Mouse (Mus musculus): ENCODE results near the gene Slc35d2. TPM values are rescaled to one million over a fixed set of nuclear protein-coding genes. Genes with fewer than 3 reads are reported as not detected.
"Not testable (repeated sequence)": the region's sequence is repeated elsewhere in the genome, so short reads cannot be mapped to it uniquely, and the experiment has no call there.

The Slc35d2 gene
- polyA plus RNA-seq, 1 experiment from 2014 or later: 3.1 TPM

- no peak for DNase-seq (ENCODE audit: low spot score)
- Histone ChIP-seq H3K9me3 (ENCODE audit: control insufficient read depth, low read length) (no peaks in the 10 kb centered on the region), H3K4me1 (replicated peaks; ENCODE audit: control insufficient read depth, insufficient read depth, low read length) (no peaks in the 10 kb centered on the region), H3K9ac (ENCODE audit: low read length) (no peak overlapping the region), H3K36me3 (ENCODE audit: control insufficient read depth, insufficient read depth, low read length) (no peaks in the 10 kb centered on the region), H3K27ac (ENCODE audit: low read depth, low read length) (no peak overlapping the region), H3K4me3 (ENCODE audit: low read depth, low read length) (no peak overlapping the region), H3K27me3 (ENCODE audit: control insufficient read depth, insufficient read depth, low read length) (no peaks in the 10 kb centered on the region), H3K4me2 (ENCODE audit: low read depth, low read length, severe bottlenecking) (no peak overlapping the region)
- no peak for ATAC-seq (replicated peaks; ENCODE audit: low FRiP score)
- WGBS: 80% methylated on average over 5 of the region's 5 CpGs
Measured at GRCm38 (mm10) chr13:64060935-64061506, 68.1 kb downstream of the Slc35d2 start.

GRCm38 (mm10) chr13:64053959-64054358, 75.2 kb downstream of the Slc35d2 start:
- WGBS: 61% methylated on average over 1 of the region's 1 CpGs
- H3K4me1 ChIP-seq (replicated peaks; ENCODE audit: control insufficient read depth, insufficient read depth, low read length): no peaks in the 10 kb centered on the region
- H3K4me2 ChIP-seq (ENCODE audit: low read depth, low read length, severe bottlenecking): no peak overlapping the region
- H3K9ac ChIP-seq (ENCODE audit: low read length): no peak overlapping the region
- H3K36me3 ChIP-seq (ENCODE audit: control insufficient read depth, insufficient read depth, low read length): no peaks in the 10 kb centered on the region
- no peak overlapping the region for H3K27ac ChIP-seq (ENCODE audit: low read depth, low read length)
- no peaks in the 10 kb centered on the region; the same call in 1 of the 2 replicates for H3K9me3 ChIP-seq (ENCODE audit: control insufficient read depth, low read length)
- ATAC-seq (replicated peaks; ENCODE audit: low FRiP score): no peak
- H3K27me3 ChIP-seq (ENCODE audit: control insufficient read depth, insufficient read depth, low read length): no peaks in the 10 kb centered on the region
- no peak for DNase-seq (ENCODE audit: low spot score)
- no peak overlapping the region for H3K4me3 ChIP-seq (ENCODE audit: low read depth, low read length)

- not testable (repeated sequence) for H3K27ac ChIP-seq (ENCODE audit: low read depth, low read length); H3K27me3 ChIP-seq (ENCODE audit: control insufficient read depth, insufficient read depth, low read length); H3K4me3 ChIP-seq (ENCODE audit: low read depth, low read length); H3K4me2 ChIP-seq (ENCODE audit: low read depth, low read length, severe bottlenecking); DNase-seq (ENCODE audit: low spot score); ATAC-seq (replicated peaks; ENCODE audit: low FRiP score); H3K4me1 ChIP-seq (replicated peaks; ENCODE audit: control insufficient read depth, insufficient read depth, low read length); H3K9ac ChIP-seq (ENCODE audit: low read length); H3K36me3 ChIP-seq (ENCODE audit: control insufficient read depth, insufficient read depth, low read length); H3K9me3 ChIP-seq (ENCODE audit: control insufficient read depth, low read length)
- whole genome bisulfite sequencing: 84% methylated on average over 2 of the region's 2 CpGs
Measured at GRCm38 (mm10) chr13:64052281-64052680, 76.9 kb downstream of the Slc35d2 start.

GRCm38 (mm10) chr13:64050895-64051294, 78.3 kb downstream of the Slc35d2 start:
- no peak overlapping the region for H3K27ac ChIP-seq (ENCODE audit: low read depth, low read length)
- H3K9ac ChIP-seq (ENCODE audit: low read length): no peak overlapping the region
- no peaks in the 10 kb centered on the region for H3K36me3 ChIP-seq (ENCODE audit: control insufficient read depth, insufficient read depth, low read length)
- no peak for DNase-seq (ENCODE audit: low spot score)
- no peak overlapping the region for H3K4me2 ChIP-seq (ENCODE audit: low read depth, low read length, severe bottlenecking)
- no peaks in the 10 kb centered on the region for H3K27me3 ChIP-seq (ENCODE audit: control insufficient read depth, insufficient read depth, low read length)
- 64% methylated on average over 4 of the region's 4 CpGs for WGBS
- no peaks in the 10 kb centered on the region for H3K4me1 ChIP-seq (replicated peaks; ENCODE audit: control insufficient read depth, insufficient read depth, low read length)
- no peak overlapping the region for H3K4me3 ChIP-seq (ENCODE audit: low read depth, low read length)
- ATAC-seq (replicated peaks; ENCODE audit: low FRiP score): no peak
- no peaks in the 10 kb centered on the region; the same call in 1 of the 2 replicates for H3K9me3 ChIP-seq (ENCODE audit: control insufficient read depth, low read length)

- no peak for DNase-seq (ENCODE audit: low spot score)
- H3K27ac ChIP-seq (ENCODE audit: low read depth, low read length): no peak overlapping the region
- H3K36me3 ChIP-seq (ENCODE audit: control insufficient read depth, insufficient read depth, low read length): no peaks in the 10 kb centered on the region
- H3K4me3 ChIP-seq (ENCODE audit: low read depth, low read length): no peak overlapping the region
- no peak for ATAC-seq (replicated peaks; ENCODE audit: low FRiP score)
- no peaks in the 10 kb centered on the region; the same call in 1 of the 2 replicates for H3K9me3 ChIP-seq (ENCODE audit: control insufficient read depth, low read length)
- H3K27me3 ChIP-seq (ENCODE audit: control insufficient read depth, insufficient read depth, low read length): no peaks in the 10 kb centered on the region
- no peak overlapping the region for H3K4me2 ChIP-seq (ENCODE audit: low read depth, low read length, severe bottlenecking)
- H3K9ac ChIP-seq (ENCODE audit: low read length): no peak overlapping the region
- no peaks in the 10 kb centered on the region for H3K4me1 ChIP-seq (replicated peaks; ENCODE audit: control insufficient read depth, insufficient read depth, low read length)
Measured at GRCm38 (mm10) chr13:64049535-64049934, 79.6 kb downstream of the Slc35d2 start.

GRCm38 (mm10) chr13:64048467-64048866, 80.7 kb downstream of the Slc35d2 start:
- H3K27ac ChIP-seq (ENCODE audit: low read depth, low read length): no peak overlapping the region
- H3K4me1 ChIP-seq (replicated peaks; ENCODE audit: control insufficient read depth, insufficient read depth, low read length): no peaks in the 10 kb centered on the region
- H3K4me3 ChIP-seq (ENCODE audit: low read depth, low read length): no peak overlapping the region
- no peaks in the 10 kb centered on the region; the same call in 1 of the 2 replicates for H3K9me3 ChIP-seq (ENCODE audit: control insufficient read depth, low read length)
- no peak overlapping the region for H3K4me2 ChIP-seq (ENCODE audit: low read depth, low read length, severe bottlenecking)
- H3K27me3 ChIP-seq (ENCODE audit: control insufficient read depth, insufficient read depth, low read length): no peaks in the 10 kb centered on the region
- H3K36me3 ChIP-seq (ENCODE audit: control insufficient read depth, insufficient read depth, low read length): no peaks in the 10 kb centered on the region
- 93% methylated on average over 2 of the region's 2 CpGs for WGBS
- DNase-seq (ENCODE audit: low spot score): no peak
- ATAC-seq (replicated peaks; ENCODE audit: low FRiP score): no peak
- no peak overlapping the region for H3K9ac ChIP-seq (ENCODE audit: low read length)

Other genes with a start within 250 kb of the Slc35d2 start
- gene Hsd17b3, start 40.1 kb downstream of the Slc35d2 start, polyA plus RNA-seq (2014; fragmentation: Nextera tagmentation; extraction: Ambion mirVana): 0.29 TPM in 1 of 2 replicates, not detected in the other
- gene Zfp367, start 23.8 kb upstream of the Slc35d2 start, polyA plus RNA-seq (2014; fragmentation: Nextera tagmentation; extraction: Ambion mirVana): 27.2 and 29.8 TPM in 2 replicates
- 20.4 and 22.5 TPM in 2 replicates for gene Habp4, start 32.5 kb upstream of the Slc35d2 start, polyA plus RNA-seq (2014; fragmentation: Nextera tagmentation; extraction: Ambion mirVana)
- gene Cdc14b, start 145.9 kb upstream of the Slc35d2 start, polyA plus RNA-seq (2014; fragmentation: Nextera tagmentation; extraction: Ambion mirVana): 12.7 and 13.7 TPM in 2 replicates
- 20.1 and 20.2 TPM in 2 replicates for gene Aaed1, start 183.3 kb upstream of the Slc35d2 start, polyA plus RNA-seq (2014; fragmentation: Nextera tagmentation; extraction: Ambion mirVana)
- gene Ctsl, start 241.5 kb upstream of the Slc35d2 start, polyA plus RNA-seq (2014; fragmentation: Nextera tagmentation; extraction: Ambion mirVana): 119 and 122 TPM in 2 replicates